Mouse (Mus musculus): ENCODE measurements around the gene Lrrc15. TPM values are rescaled to one million over a fixed set of nuclear protein-coding genes. Genes with fewer than 3 reads are reported as not detected.

Gene Lrrc15
- polyA plus RNA-seq, 1 experiment from 2014 or later, result 0.02 TPM

DNA sequence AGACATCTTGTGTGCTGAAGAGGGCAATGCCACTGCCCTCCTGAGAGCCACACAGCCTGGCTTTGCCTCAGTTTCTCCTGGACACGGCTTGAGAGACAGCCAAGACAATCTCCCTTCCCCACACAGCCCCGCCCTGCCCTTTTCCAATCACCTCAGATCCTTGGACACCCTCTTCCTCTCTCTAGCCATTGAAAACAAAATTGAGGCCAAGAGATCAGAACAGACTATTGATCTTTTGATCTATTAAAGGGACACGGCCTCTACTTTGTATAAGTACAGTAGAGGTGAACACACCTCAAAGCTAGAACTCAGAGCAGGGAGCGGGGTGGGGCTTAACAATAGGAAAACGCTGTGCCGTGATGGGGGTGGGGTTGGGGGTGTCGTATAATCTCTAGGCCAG lies 24.6 kb downstream of the Lrrc15 start:
- H3K4me1 ChIP-seq, result peaks cover 17% of the 10 kb centered on the region
- no peak overlapping the region for H3K4me3 ChIP-seq
- ATAC-seq, result no peak
- H3K4me2 ChIP-seq, result no peak overlapping the region
- H3K27ac ChIP-seq, result no peak overlapping the region
- H3K9ac ChIP-seq, result no peak overlapping the region
- H3K9me3 ChIP-seq (replicated peaks), result no peaks in the 10 kb centered on the region
- 64% methylated on average over 7 of the region's 7 CpGs for WGBS (ENCODE audit: insufficient replicate concordance)
- no peaks in the 10 kb centered on the region for H3K27me3 ChIP-seq (replicated peaks)
- H3K36me3 ChIP-seq, result no peaks in the 10 kb centered on the region

DNA sequence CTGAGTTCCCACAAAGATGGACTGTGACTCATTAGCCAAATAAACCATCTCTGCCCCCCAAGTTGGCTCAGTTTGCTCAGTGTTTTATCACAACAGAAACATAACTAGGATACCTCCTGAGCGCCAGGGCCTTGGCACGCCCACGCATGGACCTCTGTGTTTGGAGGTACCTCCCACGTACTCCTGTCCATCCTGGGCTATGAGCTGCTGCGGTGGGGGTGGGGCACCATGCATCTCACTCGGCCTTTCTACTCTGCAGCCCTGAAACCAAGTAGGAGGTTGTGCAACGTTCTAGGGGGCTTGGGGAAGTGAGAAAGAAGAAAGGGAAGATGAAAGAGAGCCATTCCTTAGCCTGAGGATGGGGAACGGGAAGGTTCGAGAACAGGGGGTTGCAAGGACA lies 25.3 kb downstream of the Lrrc15 start:
- H3K9ac ChIP-seq, result no peak overlapping the region
- H3K27me3 ChIP-seq (replicated peaks), result no peaks in the 10 kb centered on the region
- H3K36me3 ChIP-seq, result no peaks in the 10 kb centered on the region
- 31% methylated on average over 9 of the region's 9 CpGs for WGBS (ENCODE audit: insufficient replicate concordance)
- H3K4me1 ChIP-seq, result peaks cover 20% of the 10 kb centered on the region
- no peak overlapping the region for H3K4me3 ChIP-seq
- H3K4me2 ChIP-seq, result no peak overlapping the region
- no peak overlapping the region for H3K27ac ChIP-seq
- H3K9me3 ChIP-seq (replicated peaks), result no peaks in the 10 kb centered on the region
- ATAC-seq, result no peak

DNA sequence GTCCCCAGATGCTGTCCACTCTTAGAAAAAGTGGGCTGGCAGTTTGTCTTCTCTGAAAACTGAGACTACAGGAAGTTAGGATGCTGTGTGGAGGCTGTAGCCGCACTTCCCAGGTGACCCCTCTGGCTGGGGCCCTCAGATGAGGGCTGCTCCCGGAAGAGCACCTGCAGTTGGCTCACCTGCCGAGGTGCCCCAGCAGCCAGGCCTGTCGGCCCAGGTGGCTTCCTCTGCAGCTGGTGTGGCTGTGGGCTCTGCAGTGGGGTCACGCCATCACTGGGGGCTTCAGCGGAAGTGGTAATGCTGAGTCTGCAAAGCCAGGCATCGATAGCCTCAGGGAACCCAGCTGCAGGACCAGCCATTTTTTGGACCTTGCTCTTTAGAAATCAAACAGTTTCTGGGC lies 28.0 kb downstream of the Lrrc15 start:
- Histone ChIP-seq H3K4me2 (no peak overlapping the region), H3K27me3 (replicated peaks) (peaks cover 15% of the 10 kb centered on the region), H3K4me3 (no peak overlapping the region), H3K9ac (no peak overlapping the region), H3K9me3 (replicated peaks) (no peaks in the 10 kb centered on the region), H3K27ac (no peak overlapping the region), H3K36me3 (no peaks in the 10 kb centered on the region), H3K4me1 (peaks cover 23% of the 10 kb centered on the region)
- WGBS (ENCODE audit: insufficient replicate concordance), result 62% methylated on average over 7 of the region's 7 CpGs
- ATAC-seq, result no peak

DNA sequence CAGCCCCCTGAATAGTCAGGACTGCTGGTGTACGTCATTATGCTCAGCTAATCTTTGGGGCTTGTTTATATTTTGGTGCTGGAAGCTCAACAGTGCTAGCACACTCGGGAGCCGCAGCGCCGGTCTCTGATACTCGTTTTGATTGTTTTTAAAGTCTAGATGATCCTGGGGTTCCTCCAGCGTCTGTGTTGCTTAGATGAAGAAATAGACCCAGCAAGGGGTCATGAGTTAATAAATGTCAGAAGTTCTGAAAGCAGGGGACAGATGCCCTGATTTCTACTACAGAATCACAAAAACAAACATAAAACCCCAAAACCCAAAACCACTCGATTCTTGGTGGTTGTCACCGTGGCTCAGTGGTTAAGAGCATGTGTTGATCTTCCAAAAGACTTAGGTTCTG lies 29.2 kb downstream of the Lrrc15 start:
- Histone ChIP-seq H3K27me3 (replicated peaks) (peaks cover 18% of the 10 kb centered on the region), H3K4me1 (peaks cover 23% of the 10 kb centered on the region), H3K36me3 (no peaks in the 10 kb centered on the region), H3K27ac (no peak overlapping the region), H3K4me3 (no peak overlapping the region), H3K9ac (no peak overlapping the region), H3K9me3 (replicated peaks) (no peaks in the 10 kb centered on the region), H3K4me2 (no peak overlapping the region)
- no peak for ATAC-seq
- WGBS (ENCODE audit: insufficient replicate concordance), result 62% methylated on average over 9 of the region's 9 CpGs

DNA sequence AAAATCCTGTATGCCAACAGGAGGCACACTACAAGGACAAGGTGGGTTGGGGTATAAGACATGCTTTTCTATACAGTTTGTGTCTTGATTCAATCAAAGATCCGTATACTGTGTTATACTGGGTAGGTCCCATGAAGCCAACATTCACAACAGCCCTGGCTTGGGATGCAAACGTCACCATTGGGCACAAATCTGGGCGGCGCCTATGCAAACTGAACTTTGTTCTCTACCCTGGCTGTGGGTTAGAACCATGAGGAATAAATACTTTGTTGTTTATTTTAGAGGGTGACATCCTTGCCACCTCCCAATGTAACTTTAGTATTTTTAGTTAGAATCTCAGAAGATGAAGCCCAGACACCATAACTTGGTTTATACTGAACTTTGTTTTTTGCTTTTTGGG lies 29.7 kb downstream of the Lrrc15 start:
- Histone ChIP-seq H3K4me1 (peaks cover 23% of the 10 kb centered on the region), H3K27ac (no peak overlapping the region), H3K9me3 (replicated peaks) (no peaks in the 10 kb centered on the region), H3K4me3 (no peak overlapping the region), H3K36me3 (no peaks in the 10 kb centered on the region), H3K27me3 (replicated peaks) (peaks cover 18% of the 10 kb centered on the region), H3K9ac (no peak overlapping the region), H3K4me2 (no peak overlapping the region)
- no peak for ATAC-seq
- 65% methylated on average over 4 of the region's 4 CpGs for WGBS (ENCODE audit: insufficient replicate concordance)

DNA sequence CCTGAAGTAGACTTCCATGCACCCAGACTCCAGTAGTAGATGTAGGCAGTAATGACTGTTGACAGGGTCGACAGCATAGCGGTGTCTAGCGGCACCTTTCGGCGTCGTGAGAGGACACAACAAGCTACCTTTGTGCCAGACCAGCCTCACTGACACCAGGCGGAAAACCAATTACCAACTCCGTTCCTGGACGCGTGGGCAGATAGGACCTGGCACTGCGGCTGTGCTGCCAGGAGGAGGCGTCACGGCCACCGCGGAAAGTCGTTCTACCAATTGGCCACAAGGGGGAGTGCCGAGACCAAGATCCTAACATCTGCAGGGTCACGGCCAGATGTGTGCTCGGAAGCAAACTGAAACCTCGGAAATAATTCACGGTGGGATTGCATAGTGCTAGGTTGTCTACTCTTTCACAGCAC lies 31.0 kb downstream of the Lrrc15 start:
- Histone ChIP-seq H3K9me3 (replicated peaks) (no peaks in the 10 kb centered on the region), H3K4me3 (peak overlapping the region; percentile 34), H3K36me3 (no peaks in the 10 kb centered on the region), H3K27ac (no peak overlapping the region), H3K4me1 (peaks cover 11% of the 10 kb centered on the region; the same call in 1 of the 2 replicates), H3K27me3 (replicated peaks) (peaks cover 18% of the 10 kb centered on the region), H3K9ac (no peak overlapping the region), H3K4me2 (peak overlapping the region; percentile 57)
- peak; percentile 60 for ATAC-seq
- 1% methylated on average over 21 of the region's 21 CpGs for WGBS (ENCODE audit: insufficient replicate concordance)

DNA sequence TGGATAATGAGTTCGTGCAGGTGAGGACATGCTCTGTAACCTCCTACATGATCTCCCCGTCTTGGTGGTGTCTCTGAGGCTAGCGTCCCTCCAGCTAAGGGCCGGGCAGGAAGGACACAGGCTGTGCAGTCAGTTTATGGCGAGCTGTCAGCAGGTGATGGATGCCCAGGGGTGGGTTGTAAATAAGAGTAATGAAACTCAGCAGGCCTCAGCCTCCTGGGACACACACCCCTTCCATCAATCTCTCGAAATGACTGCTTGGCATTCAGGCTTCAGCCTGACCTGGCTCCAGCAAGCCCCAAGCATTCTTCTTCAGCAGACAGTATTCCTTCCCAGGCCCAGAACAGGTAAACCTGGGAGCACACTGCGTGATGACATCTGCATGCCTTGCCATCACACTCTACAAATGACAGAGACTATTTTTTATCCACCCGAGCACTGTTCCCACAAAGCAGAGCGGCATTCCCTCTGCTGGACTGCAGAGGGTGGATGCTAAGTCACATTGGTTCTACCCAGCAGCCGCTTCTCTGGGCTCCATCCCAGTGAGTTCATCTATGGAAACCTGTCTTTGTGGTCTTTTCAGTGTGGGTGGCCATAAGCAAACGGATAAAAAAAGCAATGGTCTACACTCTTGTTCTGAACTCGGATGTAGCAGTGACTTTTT lies 38.9 kb downstream of the Lrrc15 start:
- WGBS (ENCODE audit: insufficient replicate concordance), result 62% methylated on average over 12 of the region's 12 CpGs
- no peaks in the 10 kb centered on the region for H3K36me3 ChIP-seq
- H3K9me3 ChIP-seq (replicated peaks), result no peaks in the 10 kb centered on the region
- peaks cover 16% of the 10 kb centered on the region for H3K27me3 ChIP-seq (replicated peaks)
- H3K9ac ChIP-seq, result no peak overlapping the region
- no peak overlapping the region for H3K4me3 ChIP-seq
- ATAC-seq, result no peak
- no peaks in the 10 kb centered on the region for H3K4me1 ChIP-seq
- no peak overlapping the region for H3K4me2 ChIP-seq
- no peak overlapping the region for H3K27ac ChIP-seq

DNA sequence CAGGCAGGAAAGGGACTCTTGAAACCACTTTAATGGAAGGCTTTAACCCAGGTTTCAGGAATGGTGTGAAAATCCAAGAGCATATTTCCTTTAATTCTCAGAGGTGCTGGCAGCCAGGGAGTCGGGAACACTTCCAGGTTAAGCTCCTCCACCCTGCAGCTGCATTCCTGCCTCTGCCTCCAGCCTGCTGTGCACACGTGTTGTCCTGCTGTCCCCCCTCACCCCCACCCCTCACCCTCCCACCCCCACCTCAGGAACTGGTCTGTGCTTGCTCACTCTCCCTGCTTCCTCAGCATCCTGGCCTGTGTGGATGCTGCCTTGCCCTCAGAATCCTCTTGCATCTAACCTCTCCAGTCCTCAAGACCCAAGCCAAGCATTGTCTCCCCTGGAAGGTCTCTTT lies 41.4 kb downstream of the Lrrc15 start:
- Histone ChIP-seq H3K27me3 (replicated peaks) (peaks cover 36% of the 10 kb centered on the region), H3K4me1 (no peaks in the 10 kb centered on the region), H3K27ac (no peak overlapping the region), H3K4me3 (no peak overlapping the region), H3K36me3 (no peaks in the 10 kb centered on the region), H3K9me3 (replicated peaks) (no peaks in the 10 kb centered on the region), H3K4me2 (no peak overlapping the region), H3K9ac (no peak overlapping the region)
- no peak for ATAC-seq
- WGBS (ENCODE audit: insufficient replicate concordance), result 14% methylated on average over 2 of the region's 2 CpGs

DNA sequence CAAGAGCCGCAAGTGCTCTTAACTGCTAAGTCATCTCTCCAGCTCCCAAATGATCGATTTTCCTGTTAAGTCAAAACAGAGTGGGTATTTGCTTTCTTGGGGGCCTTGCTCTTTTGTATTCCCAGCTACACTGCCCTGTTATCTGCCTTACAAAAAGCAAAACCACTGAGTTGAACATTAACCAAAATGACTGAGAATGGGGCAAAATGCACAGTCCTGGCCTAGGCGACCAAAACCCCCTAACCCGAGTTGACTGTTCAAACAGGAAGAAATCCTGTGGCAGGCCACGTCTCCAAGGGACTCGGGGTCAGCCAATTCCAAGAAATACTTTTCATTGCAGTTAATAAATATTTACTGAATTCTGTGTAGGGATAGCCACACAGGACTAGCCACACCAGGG lies 44.3 kb downstream of the Lrrc15 start:
- Histone ChIP-seq H3K27me3 (replicated peaks) (peaks cover 62% of the 10 kb centered on the region), H3K4me3 (no peak overlapping the region), H3K4me2 (no peak overlapping the region), H3K36me3 (no peaks in the 10 kb centered on the region), H3K4me1 (peaks cover 13% of the 10 kb centered on the region), H3K27ac (peak overlapping the region; percentile 45), H3K9ac (no peak overlapping the region), H3K9me3 (replicated peaks) (no peaks in the 10 kb centered on the region)
- peak; percentile 54; the same call in 1 of the 2 replicates for ATAC-seq
- WGBS (ENCODE audit: insufficient replicate concordance), result 46% methylated on average over 6 of the region's 6 CpGs

DNA sequence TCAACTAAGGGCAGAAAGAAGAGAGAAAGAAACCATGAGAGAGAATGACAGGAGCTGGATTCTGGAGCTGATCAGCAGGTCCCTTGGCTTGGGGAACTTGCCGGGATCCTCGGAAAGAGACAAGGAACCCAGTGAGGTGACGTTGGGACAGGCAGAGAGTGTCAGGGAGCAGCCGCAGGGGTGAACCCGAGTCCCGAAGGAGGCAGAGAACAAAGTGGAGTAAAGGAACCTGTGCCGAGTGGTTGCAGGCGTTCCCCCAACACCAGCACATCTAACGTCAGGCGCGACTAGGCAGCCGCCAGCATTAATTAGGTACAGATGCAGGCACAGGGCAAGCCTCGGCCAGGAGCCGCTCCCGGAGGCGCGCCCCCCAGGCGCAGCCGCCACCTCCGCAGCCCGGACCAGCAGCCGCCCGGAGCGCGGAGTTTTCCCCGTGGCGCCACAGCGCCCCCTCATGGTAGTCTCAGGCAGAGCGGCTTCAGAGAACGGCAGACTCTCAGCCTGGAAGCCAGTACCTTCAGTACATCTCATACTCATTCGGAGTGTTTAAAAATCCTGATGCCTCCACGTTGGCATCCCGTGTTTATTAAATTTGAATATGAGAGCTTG lies 46.9 kb downstream of the Lrrc15 start:
- peaks cover 70% of the 10 kb centered on the region for H3K27me3 ChIP-seq (replicated peaks)
- peaks cover 13% of the 10 kb centered on the region for H3K4me1 ChIP-seq
- no peak overlapping the region for H3K27ac ChIP-seq
- peak overlapping the region; percentile 66 for H3K4me2 ChIP-seq
- H3K36me3 ChIP-seq, result no peaks in the 10 kb centered on the region
- peak overlapping the region; percentile 37 for H3K4me3 ChIP-seq
- WGBS (ENCODE audit: insufficient replicate concordance), result 2% methylated on average over 33 of the region's 33 CpGs
- 0 out of 2 replicates have a peak, but pooled peaks have one; percentile 22 for ATAC-seq
- H3K9ac ChIP-seq, result peak overlapping the region; percentile 54
- no peaks in the 10 kb centered on the region for H3K9me3 ChIP-seq (replicated peaks)

DNA sequence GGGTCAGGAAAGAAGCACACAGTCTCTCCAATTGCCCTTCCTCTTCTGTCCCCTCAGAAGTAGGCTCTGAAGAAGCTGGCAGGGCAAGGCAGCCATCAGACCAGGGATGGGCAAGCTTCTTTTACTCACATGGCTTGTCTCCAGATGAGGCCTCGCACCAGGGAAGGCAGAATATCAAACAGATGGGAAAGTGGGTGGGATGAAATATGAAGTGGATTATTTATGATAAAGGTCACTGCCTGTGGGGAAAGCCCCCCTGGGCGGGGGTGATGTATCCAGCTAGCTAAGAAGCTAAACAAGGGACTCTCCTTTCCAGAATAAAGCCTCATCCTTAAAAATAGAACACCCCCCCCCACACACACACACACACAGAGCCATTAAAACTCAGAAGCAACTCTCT lies 47.5 kb downstream of the Lrrc15 start:
- H3K9ac ChIP-seq, result no peak overlapping the region
- H3K4me1 ChIP-seq, result peaks cover 13% of the 10 kb centered on the region
- no peak overlapping the region; the same call in 1 of the 2 replicates for H3K4me3 ChIP-seq
- H3K9me3 ChIP-seq (replicated peaks), result no peaks in the 10 kb centered on the region
- H3K36me3 ChIP-seq, result no peaks in the 10 kb centered on the region
- 57% methylated on average over 2 of the region's 2 CpGs for WGBS (ENCODE audit: insufficient replicate concordance)
- H3K27ac ChIP-seq, result no peak overlapping the region
- H3K4me2 ChIP-seq, result no peak overlapping the region; the same call in 1 of the 2 replicates
- peaks cover 66% of the 10 kb centered on the region for H3K27me3 ChIP-seq (replicated peaks)
- ATAC-seq, result no peak

DNA sequence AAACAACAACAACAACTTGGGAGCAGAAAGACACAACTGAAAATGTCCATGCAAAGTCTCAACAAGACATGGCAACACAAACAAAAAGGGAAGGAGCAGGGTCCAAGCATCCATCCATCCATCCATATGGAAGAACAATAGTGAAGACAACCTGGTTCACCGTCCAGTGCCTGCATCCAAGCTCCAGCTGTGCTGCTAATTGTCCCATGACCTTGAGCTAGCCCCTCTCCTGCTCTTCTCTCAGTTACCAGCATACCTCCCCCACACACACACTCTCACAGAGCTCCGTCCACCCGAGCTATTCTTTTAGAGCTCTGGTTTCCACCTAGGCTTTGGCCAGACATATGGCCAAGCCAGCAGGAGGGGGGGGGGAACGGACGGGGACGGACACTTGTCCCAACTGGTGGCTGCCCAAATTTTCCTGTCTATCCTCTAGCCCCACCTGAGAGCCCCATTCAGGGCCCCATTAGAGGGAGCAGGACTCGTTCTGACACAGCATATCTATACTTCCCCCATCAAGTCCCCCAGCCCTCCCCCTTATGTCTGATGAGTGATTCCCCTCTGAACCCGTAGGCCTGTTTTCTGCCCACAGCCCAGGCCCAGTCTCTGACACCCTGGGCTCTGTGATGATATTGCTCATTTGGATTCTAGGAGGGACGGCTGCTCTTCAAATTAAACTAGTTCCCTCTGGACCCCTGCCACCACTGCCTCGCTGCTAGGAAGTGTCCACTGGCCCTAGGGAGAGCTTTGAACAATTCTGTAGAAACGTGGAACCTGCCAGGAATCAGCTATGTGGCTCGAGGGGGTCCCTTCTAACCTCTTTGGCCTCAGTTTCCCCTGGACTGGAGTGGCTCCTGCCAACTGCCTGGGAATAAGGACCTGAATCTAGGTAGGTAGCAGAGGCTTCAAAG lies 48.2 kb downstream of the Lrrc15 start:
- Histone ChIP-seq H3K9ac (no peak overlapping the region), H3K4me1 (peaks cover 13% of the 10 kb centered on the region), H3K9me3 (replicated peaks) (no peaks in the 10 kb centered on the region), H3K4me2 (no peak overlapping the region), H3K27ac (no peak overlapping the region), H3K36me3 (no peaks in the 10 kb centered on the region), H3K4me3 (no peak overlapping the region), H3K27me3 (replicated peaks) (peaks cover 66% of the 10 kb centered on the region)
- WGBS (ENCODE audit: insufficient replicate concordance), result 49% methylated on average over 12 of the region's 12 CpGs
- ATAC-seq, result no peak

Data from liver, embryonic 12.5 days (tissue).